Mouse (Mus musculus): Measurements from ENCODE around the gene Olfr357.

The Olfr357 gene

GRCm38 (mm10) chr2:36993527-36993926 lies at the start of gene Olfr357:
Gene Olfr357 (plus strand): TSS chr2:36993827.
- DNase-seq: no peak

- DNase-seq: no peak
These were observed 3.4 kb downstream of the Olfr357 start for GRCm38 (mm10) chr2:36997030-36997429.

- DNase-seq: no peak
These were observed 15.6 kb downstream of the Olfr357 start, which contains the start of gene Olfr358 for GRCm38 (mm10) chr2:37009235-37009634. Gene Olfr358 (minus strand): TSS chr2:37009335.
